Mouse (Mus musculus) left cerebral cortex, postnatal 10 days (tissue): Measurements from ENCODE around the gene Gm20388. TPM values are rescaled to one million over a fixed set of nuclear protein-coding genes. Genes with fewer than 3 reads are reported as not detected.
A peak's percentile ranks its signal among the peaks of the same experiment; 100 is the strongest.

Experiments used
- DNase-seq, 2 experiments: peaks; one replicate each; pipeline ENCODE4 v3.0.0; 2021 to 2022; ENCODE audit warnings: low spot score in 2 of 2, mixed read lengths in 1 of 2; ENCODE audit errors: extremely low spot score in 1 of 2
- intact Hi-C: fragments of 180-260 bp; cut with DNase I; formaldehyde crosslinking; loops from one replicate; pipeline ENCODE4 v1.15.1; 2025
- total RNA-seq, 2 experiments: library from RNA; stranded (reverse); gene quantifications; 2 replicates each; pipeline ENCODE4 v1.2.3; 2021

Gene Gm20388
- total RNA-seq, 2 experiments from 2014 or later: 4.4 to 9.0 TPM

GRCm38 (mm10) chr8:121249433-121249832, 1338.8 kb downstream of the Gm20388 start:
- no peak for DNase-seq
- intact Hi-C loops: no loop called here

GRCm38 (mm10) chr8:121251089-121251488, 1340.4 kb downstream of the Gm20388 start:
- intact Hi-C loops: no loop called here
- no peak for DNase-seq

GRCm38 (mm10) chr8:121255727-121256265, 1345.2 kb downstream of the Gm20388 start:
- intact Hi-C loops: no loop called here
- no peak for DNase-seq

GRCm38 (mm10) chr8:121258126-121258792, 1347.6 kb downstream of the Gm20388 start:
- no peak for DNase-seq
- intact Hi-C loops: no loop called here

- peak in 1 of 2 experiments; percentile 66 for DNase-seq
- intact Hi-C loops: no loop called here
These were observed 1352.2 kb downstream of the Gm20388 start for GRCm38 (mm10) chr8:121262728-121263389.

GRCm38 (mm10) chr8:121263390-121263775, 1352.7 kb downstream of the Gm20388 start:
- intact Hi-C loops: no loop called here
- no peak for DNase-seq

- intact Hi-C loops: no loop called here
- no peak for DNase-seq
These were observed 1353.6 kb downstream of the Gm20388 start for GRCm38 (mm10) chr8:121264260-121264659.

GRCm38 (mm10) chr8:121271542-121271941, 1360.9 kb downstream of the Gm20388 start:
- DNase-seq: no peak
- intact Hi-C loops: no loop called here

- intact Hi-C loops: no loop called here
- DNase-seq: peak in 1 of 2 experiments; percentile 70
These were observed 1362.6 kb downstream of the Gm20388 start for GRCm38 (mm10) chr8:121273195-121273594.

- intact Hi-C loops: no loop called here
- DNase-seq: peak in 1 of 2 experiments; percentile 52
These were observed 1363.0 kb downstream of the Gm20388 start for GRCm38 (mm10) chr8:121273620-121274019.

GRCm38 (mm10) chr8:121280414-121280813, 1369.8 kb downstream of the Gm20388 start:
- intact Hi-C loops: loop anchor here (10.0 kb wide), 1 partner anchor 156 kb away; the partner anchor contains the start of gene Foxl1

GRCm38 (mm10) chr8:121289346-121289745, 1378.7 kb downstream of the Gm20388 start:
- intact Hi-C loops: loop anchor here (10.0 kb wide), 1 partner anchor 165 kb away; the partner anchor contains the start of gene Foxl1
- DNase-seq: no peak

More at GRCm38 (mm10) chr8:121280414-121280813, 1369.8 kb downstream of the Gm20388 start:
- DNase-seq: peak in 1 of 2 experiments; percentile 26

- intact Hi-C loops: no loop called here
- no peak for DNase-seq
These were observed 1379.9 kb downstream of the Gm20388 start for GRCm38 (mm10) chr8:121290547-121290946.

GRCm38 (mm10) chr8:121293418-121293817, 1382.8 kb downstream of the Gm20388 start:
- intact Hi-C loops: no loop called here
- no peak for DNase-seq

- intact Hi-C loops: no loop called here
- no peak for DNase-seq
These were observed 1383.8 kb downstream of the Gm20388 start for GRCm38 (mm10) chr8:121294234-121295108.

- intact Hi-C loops: no loop called here
- no peak for DNase-seq
These were observed 1385.4 kb downstream of the Gm20388 start for GRCm38 (mm10) chr8:121296082-121296481.

GRCm38 (mm10) chr8:121296597-121296996, 1386.0 kb downstream of the Gm20388 start:
- intact Hi-C loops: no loop called here
- DNase-seq: peak in 1 of 2 experiments; percentile 48

GRCm38 (mm10) chr8:121297299-121297698, 1386.7 kb downstream of the Gm20388 start:
- DNase-seq: no peak
- intact Hi-C loops: no loop called here

GRCm38 (mm10) chr8:121300066-121300465, 1389.4 kb downstream of the Gm20388 start:
- intact Hi-C loops: no loop called here
- DNase-seq: no peak
